Mouse (Mus musculus) embryonic fibroblast, embryonic 13.5 days (primary cell): ENCODE data around the gene Rufy3. TPM values are rescaled to one million over a fixed set of nuclear protein-coding genes. Genes with fewer than 3 reads are reported as not detected.

ENCODE experiments used
- H3K27ac ChIP-seq: 2 replicates; pipeline ENCODE4 v1.5.1; 2012; ENCODE audit warnings: low read length, control low read depth, inconsistent platforms; ENCODE audit not compliant: insufficient read depth
- H3K4me1 ChIP-seq: 2 replicates; pipeline ENCODE4 v1.6.1; 2011; ENCODE audit warnings: low read length; ENCODE audit not compliant: control insufficient read depth, insufficient read depth
- H3K4me3 ChIP-seq: 2 replicates; pipeline ENCODE4 v1.5.1; 2011; ENCODE audit warnings: mild to moderate bottlenecking, control low read depth, low read length; ENCODE audit not compliant: insufficient read depth
- CTCF ChIP-seq: IDR thresholded peaks from 2 replicates; pipeline ENCODE4 v1.5.1; 2011; ENCODE audit warnings: mild to moderate bottlenecking, control low read depth, low read length, moderate library complexity, borderline replicate concordance; ENCODE audit not compliant: insufficient read depth
- POLR2A ChIP-seq: IDR thresholded peaks from 2 replicates; pipeline ENCODE4 v1.6.1; 2011; ENCODE audit warnings: low read depth, mild to moderate bottlenecking, control low read depth, low read length, moderate library complexity
- polyA plus RNA-seq: library from polyadenylated mRNA; stranded (reverse); fragments of >200 nt; gene quantifications from 2 replicates; pipeline ENCODE4 v1.2.4, GENCODE M21; 2011; ENCODE audit warnings: low read depth; ENCODE audit not compliant: missing spikeins, insufficient read length

Rufy3 gene
- polyA plus RNA-seq, 1 experiment: 11.3 TPM

GRCm38 (mm10) chr5:88683706-88684105 lies 118.9 kb downstream of the Rufy3 start:
- Histone ChIP-seq H3K4me3 (no peak overlapping the region), H3K4me1 (no peaks in the 10 kb centered on the region), H3K27ac (no peak overlapping the region)
- no peak for TF ChIP-seq POLR2A
- no peak for TF ChIP-seq CTCF

GRCm38 (mm10) chr5:88684226-88684625 lies 119.4 kb downstream of the Rufy3 start:
- TF ChIP-seq CTCF (no peak), POLR2A (no peak)

GRCm38 (mm10) chr5:88685306-88685705 lies 120.5 kb downstream of the Rufy3 start:
- H3K4me3 ChIP-seq: no peak overlapping the region
- no peaks in the 10 kb centered on the region for H3K4me1 ChIP-seq
- H3K27ac ChIP-seq: no peak overlapping the region
- TF ChIP-seq CTCF: no peak
- no peak for TF ChIP-seq POLR2A

More at GRCm38 (mm10) chr5:88684226-88684625, 119.4 kb downstream of the Rufy3 start:
- Histone ChIP-seq H3K27ac (no peak overlapping the region), H3K4me3 (no peak overlapping the region), H3K4me1 (no peaks in the 10 kb centered on the region)

GRCm38 (mm10) chr5:88685745-88686299 lies 121.0 kb downstream of the Rufy3 start:
- TF ChIP-seq CTCF: no peak
- TF ChIP-seq POLR2A: no peak
- Histone ChIP-seq H3K4me3 (no peak overlapping the region), H3K27ac (no peak overlapping the region), H3K4me1 (no peaks in the 10 kb centered on the region)

- no peak for TF ChIP-seq CTCF
- TF ChIP-seq POLR2A: no peak
- H3K27ac ChIP-seq: no peak overlapping the region
- H3K4me3 ChIP-seq: no peak overlapping the region
- no peaks in the 10 kb centered on the region for H3K4me1 ChIP-seq
These were observed 123.2 kb downstream of the Rufy3 start for GRCm38 (mm10) chr5:88687996-88688406.

GRCm38 (mm10) chr5:88688583-88689187 lies 123.8 kb downstream of the Rufy3 start:
- H3K4me1 ChIP-seq: no peaks in the 10 kb centered on the region
- no peak for TF ChIP-seq CTCF
- no peak for TF ChIP-seq POLR2A
- no peak overlapping the region for H3K4me3 ChIP-seq
- H3K27ac ChIP-seq: no peak overlapping the region

GRCm38 (mm10) chr5:88689279-88689938 lies 124.6 kb downstream of the Rufy3 start:
- H3K4me1 ChIP-seq: no peaks in the 10 kb centered on the region
- no peak overlapping the region for H3K4me3 ChIP-seq
- TF ChIP-seq CTCF: no peak
- TF ChIP-seq POLR2A: no peak
- no peak overlapping the region for H3K27ac ChIP-seq

- H3K27ac ChIP-seq: no peak overlapping the region
- no peak for TF ChIP-seq CTCF
- no peak for TF ChIP-seq POLR2A
- no peak overlapping the region for H3K4me3 ChIP-seq
- H3K4me1 ChIP-seq: no peaks in the 10 kb centered on the region
These were observed 126.1 kb downstream of the Rufy3 start for GRCm38 (mm10) chr5:88690681-88691505.

GRCm38 (mm10) chr5:88691506-88692095 lies 126.8 kb downstream of the Rufy3 start:
- TF ChIP-seq POLR2A (no peak), CTCF (no peak)
- no peak overlapping the region for H3K4me3 ChIP-seq
- H3K27ac ChIP-seq: no peak overlapping the region
- H3K4me1 ChIP-seq: no peaks in the 10 kb centered on the region
